Mouse (Mus musculus) spleen, adult 2 months (tissue): ENCODE results near the gene Fam98c.

Source experiments
- CTCF ChIP-seq: fragments of 200-500 bp; IDR thresholded peaks from 2 replicates; pipeline ENCODE4 v1.5.1; 2011; ENCODE audit warnings: mild to moderate bottlenecking, inconsistent platforms; ENCODE audit not compliant: insufficient read depth, insufficient read length, insufficient replicate concordance; ENCODE audit errors: extremely low read depth
- POLR2A ChIP-seq: fragments of 200-500 bp; IDR thresholded peaks from 2 replicates; pipeline ENCODE4 v1.6.1; 2011; ENCODE audit warnings: low read depth, low read length, inconsistent platforms

DNA sequence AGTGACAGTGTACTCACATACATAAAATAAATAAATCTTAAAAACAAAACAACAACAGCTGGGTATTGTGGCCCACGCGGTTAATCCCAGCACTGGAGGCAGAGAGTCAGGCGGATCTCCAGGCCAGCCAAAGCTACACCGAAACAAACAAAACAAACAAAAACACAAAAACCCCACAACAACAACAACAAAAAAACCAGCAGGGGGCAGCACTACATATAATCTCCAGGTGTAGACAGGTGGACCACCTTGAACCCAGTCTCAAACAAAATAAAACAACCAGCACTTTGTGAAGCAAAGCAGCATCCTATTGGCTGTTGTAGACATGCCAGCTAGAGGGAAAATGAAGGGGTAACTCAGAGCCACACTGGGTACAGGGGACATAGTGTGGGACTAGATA lies 22.1 kb upstream of the Fam98c start:
- TF ChIP-seq CTCF (no peak), POLR2A (no peak)
